Mouse (Mus musculus) liver, embryonic 16.5 days (tissue): Measurements from ENCODE around the gene Grik5. TPM values are rescaled to one million over a fixed set of nuclear protein-coding genes. Genes with fewer than 3 reads are reported as not detected.

Experiments
- ATAC-seq: fragments of 200-750 bp; cut with Nextera tagmentation; 2 replicates; pipeline ENCODE4 v1.8.0; 2017; ENCODE audit warnings: low read depth, mild to moderate bottlenecking, moderate number of reproducible peaks, moderate library complexity
- H3K27ac ChIP-seq: fragments of 300-500 bp; sonication (generic); 2 replicates; pipeline ENCODE4 v1.5.1; 2014; ENCODE audit warnings: mild to moderate bottlenecking, low read length
- H3K27me3 ChIP-seq: fragments of 300-500 bp; sonication (generic); 2 replicates; pipeline ENCODE4 v1.6.1; 2014; ENCODE audit warnings: low read depth, low read length, mixed read lengths; ENCODE audit not compliant: control insufficient read depth, insufficient read depth
- H3K36me3 ChIP-seq: fragments of 300-500 bp; sonication (generic); 2 replicates; pipeline ENCODE4 v1.6.1; 2014; ENCODE audit warnings: mild to moderate bottlenecking; ENCODE audit not compliant: control insufficient read depth, insufficient read depth
- H3K4me1 ChIP-seq: fragments of 300-500 bp; sonication (generic); 2 replicates; pipeline ENCODE4 v1.6.1; 2014; ENCODE audit warnings: low read depth, low read length, mixed read lengths; ENCODE audit not compliant: control insufficient read depth
- H3K4me2 ChIP-seq: fragments of 300-500 bp; sonication (generic); 2 replicates; pipeline ENCODE4 v1.6.1; 2014; ENCODE audit warnings: low read depth, low read length, mixed read lengths
- H3K4me3 ChIP-seq: fragments of 300-500 bp; sonication (generic); 2 replicates; pipeline ENCODE4 v1.5.1; 2014; ENCODE audit warnings: low read depth, mild to moderate bottlenecking, low read length
- H3K9ac ChIP-seq: fragments of 300-500 bp; sonication (generic); 2 replicates; pipeline ENCODE4 v1.6.1; 2014; ENCODE audit warnings: low read depth, low read length
- H3K9me3 ChIP-seq: fragments of 300-500 bp; sonication (generic); replicated peaks from 2 replicates; pipeline ENCODE4 v1.6.1; 2016; ENCODE audit warnings: low read length; ENCODE audit not compliant: control insufficient read depth
- WGBS: fragments of 180-500 bp; shearing (Covaris S2); extraction: QIAGEN DNeasy Blood & Tissue Kit; methylation state at CpG from one replicate; pipeline ENCODE4 v1.1.7; 2014; ENCODE audit not compliant: insufficient replicate concordance; 5-methylcytosine and 5-hydroxymethylcytosine counted together
- polyA plus RNA-seq: library from polyadenylated mRNA; unstranded; fragments of >200 nt; fragmentation: Nextera tagmentation; extraction: Ambion mirVana; gene quantifications from 2 replicates; pipeline ENCODE4 v1.2.1, GENCODE M21; 2015

Gene Grik5
- polyA plus RNA-seq, 1 experiment from 2014 or later = 0.92 TPM

GRCm38 (mm10) chr7:25084621-25085020 is 12.5 kb upstream of the Grik5 start:
- Histone ChIP-seq H3K27me3 (no peaks in the 10 kb centered on the region), H3K4me2 (no peak overlapping the region), H3K27ac (peak overlapping the region; percentile 36; the same call in 1 of the 2 replicates), H3K4me3 (no peak overlapping the region), H3K36me3 (peaks cover 38% of the 10 kb centered on the region), H3K9me3 (no peaks in the 10 kb centered on the region), H3K9ac (no peak overlapping the region), H3K4me1 (peaks cover 7% of the 10 kb centered on the region)
- no peak; the same call in 1 of the 2 replicates for ATAC-seq
- 31% methylated on average over 5 of the region's 5 CpGs for WGBS

- no peak overlapping the region for H3K4me2 ChIP-seq
- H3K9me3 ChIP-seq = no peaks in the 10 kb centered on the region
- H3K27ac ChIP-seq = no peak overlapping the region
- peaks cover 40% of the 10 kb centered on the region for H3K36me3 ChIP-seq
- no peak for ATAC-seq
- no peak overlapping the region for H3K9ac ChIP-seq
- no peak overlapping the region for H3K4me3 ChIP-seq
- peaks cover 21% of the 10 kb centered on the region for H3K4me1 ChIP-seq
- no peaks in the 10 kb centered on the region for H3K27me3 ChIP-seq
- WGBS = 59% methylated on average over 4 of the region's 4 CpGs
Observed at GRCm38 (mm10) chr7:25082510-25082909, 10.4 kb upstream of the Grik5 start.

GRCm38 (mm10) chr7:25080431-25080830 is 8.3 kb upstream of the Grik5 start:
- 87% methylated on average over 13 of the region's 13 CpGs for WGBS
- Histone ChIP-seq H3K4me2 (no peak overlapping the region), H3K36me3 (peaks cover 40% of the 10 kb centered on the region), H3K27ac (no peak overlapping the region), H3K27me3 (no peaks in the 10 kb centered on the region), H3K4me3 (no peak overlapping the region), H3K9me3 (no peaks in the 10 kb centered on the region), H3K9ac (no peak overlapping the region), H3K4me1 (peaks cover 30% of the 10 kb centered on the region)
- ATAC-seq = no peak

- H3K27ac ChIP-seq = no peak overlapping the region
- WGBS = 73% methylated on average over 12 of the region's 12 CpGs
- H3K4me3 ChIP-seq = no peak overlapping the region
- ATAC-seq = no peak
- peaks cover 32% of the 10 kb centered on the region for H3K4me1 ChIP-seq
- no peaks in the 10 kb centered on the region for H3K9me3 ChIP-seq
- peaks cover 40% of the 10 kb centered on the region for H3K36me3 ChIP-seq
- no peak overlapping the region for H3K9ac ChIP-seq
- H3K27me3 ChIP-seq = no peaks in the 10 kb centered on the region
- no peak overlapping the region for H3K4me2 ChIP-seq
Observed at GRCm38 (mm10) chr7:25079496-25080026, 7.4 kb upstream of the Grik5 start.

- H3K4me3 ChIP-seq = peak overlapping the region; percentile 95
- H3K4me1 ChIP-seq = peaks cover 46% of the 10 kb centered on the region
- peaks cover 30% of the 10 kb centered on the region for H3K36me3 ChIP-seq
- no peaks in the 10 kb centered on the region for H3K27me3 ChIP-seq
- H3K4me2 ChIP-seq = peak overlapping the region; percentile 77
- peak overlapping the region; percentile 98 for H3K9ac ChIP-seq
- no peaks in the 10 kb centered on the region for H3K9me3 ChIP-seq
- WGBS = under 1% methylated on average over 33 of the region's 33 CpGs
- no peak for ATAC-seq
- H3K27ac ChIP-seq = peak overlapping the region; percentile 84
Observed at GRCm38 (mm10) chr7:25077414-25077755, 5.2 kb upstream of the Grik5 start.

GRCm38 (mm10) chr7:25076663-25077413 is 4.7 kb upstream of the Grik5 start:
- Histone ChIP-seq H3K27ac (peak overlapping the region; percentile 96), H3K9me3 (no peaks in the 10 kb centered on the region), H3K4me3 (peak overlapping the region; percentile 95), H3K36me3 (peaks cover 24% of the 10 kb centered on the region), H3K4me2 (peak overlapping the region; percentile 81), H3K9ac (peak overlapping the region; percentile 98), H3K27me3 (no peaks in the 10 kb centered on the region; the same call in 1 of the 2 replicates), H3K4me1 (peaks cover 51% of the 10 kb centered on the region)
- under 1% methylated on average over 53 of the region's 56 CpGs for WGBS
- ATAC-seq = peak; percentile 97

GRCm38 (mm10) chr7:25076296-25076662 is 4.1 kb upstream of the Grik5 start:
- Histone ChIP-seq H3K4me3 (peak overlapping the region; percentile 95), H3K9ac (peak overlapping the region; percentile 90), H3K9me3 (no peaks in the 10 kb centered on the region), H3K4me1 (peaks cover 52% of the 10 kb centered on the region), H3K36me3 (peaks cover 19% of the 10 kb centered on the region), H3K4me2 (peak overlapping the region; percentile 81), H3K27ac (peak overlapping the region; percentile 96), H3K27me3 (no peaks in the 10 kb centered on the region; the same call in 1 of the 2 replicates)
- 14% methylated on average over 7 of the region's 7 CpGs for WGBS
- no peak for ATAC-seq

- H3K36me3 ChIP-seq = no peaks in the 10 kb centered on the region
- no peaks in the 10 kb centered on the region for H3K9me3 ChIP-seq
- no peak overlapping the region for H3K4me3 ChIP-seq
- peaks cover 48% of the 10 kb centered on the region for H3K4me1 ChIP-seq
- no peak overlapping the region for H3K4me2 ChIP-seq
- no peak for ATAC-seq
- H3K27ac ChIP-seq = no peak overlapping the region
- WGBS = 68% methylated on average over 8 of the region's 8 CpGs
- no peak overlapping the region for H3K9ac ChIP-seq
- no peaks in the 10 kb centered on the region; the same call in 1 of the 2 replicates for H3K27me3 ChIP-seq
Observed at GRCm38 (mm10) chr7:25073924-25074323, 1.8 kb upstream of the Grik5 start.

GRCm38 (mm10) chr7:25072716-25073390 is 707 bp upstream of the Grik5 start:
- Histone ChIP-seq H3K36me3 (no peaks in the 10 kb centered on the region), H3K9me3 (no peaks in the 10 kb centered on the region), H3K27ac (no peak overlapping the region; the same call in 1 of the 2 replicates), H3K4me3 (peak overlapping the region; percentile 58), H3K4me1 (peaks cover 37% of the 10 kb centered on the region), H3K27me3 (no peaks in the 10 kb centered on the region; the same call in 1 of the 2 replicates), H3K9ac (peak overlapping the region; percentile 59), H3K4me2 (peak overlapping the region; percentile 83)
- WGBS = 2% methylated on average over 22 of the region's 33 CpGs
- no peak for ATAC-seq
